Mouse (Mus musculus) urinary bladder, postnatal 36 days (tissue): Measurements from ENCODE around the gene Myzap.

Experiments used
- DNase-seq, 2 experiments: peaks; one replicate each; pipeline ENCODE4 v3.0.0; 2022; ENCODE audit warnings: low spot score in 2 of 2, mixed read lengths in 1 of 2

Myzap gene

DNA sequence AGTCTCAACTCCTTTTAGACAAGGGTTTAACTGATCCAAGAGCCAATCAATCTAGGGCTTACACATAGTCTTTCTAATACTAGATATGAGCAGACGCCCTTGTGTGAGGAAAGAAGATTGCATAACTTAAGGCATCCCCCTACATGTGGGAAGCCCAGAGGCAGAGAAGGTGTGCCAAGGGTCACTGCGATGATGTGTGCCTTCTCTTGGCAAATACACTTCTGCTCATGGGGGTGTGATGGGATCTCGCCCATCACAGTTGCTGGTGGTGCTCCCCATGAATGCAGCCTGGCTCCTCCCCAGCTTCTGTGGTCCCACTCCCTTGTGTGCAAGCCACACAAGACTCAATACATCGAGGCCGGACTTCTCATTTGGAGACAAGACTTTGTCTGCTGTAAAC is 47.3 kb downstream of the Myzap start:
- DNase-seq = no peak

DNA sequence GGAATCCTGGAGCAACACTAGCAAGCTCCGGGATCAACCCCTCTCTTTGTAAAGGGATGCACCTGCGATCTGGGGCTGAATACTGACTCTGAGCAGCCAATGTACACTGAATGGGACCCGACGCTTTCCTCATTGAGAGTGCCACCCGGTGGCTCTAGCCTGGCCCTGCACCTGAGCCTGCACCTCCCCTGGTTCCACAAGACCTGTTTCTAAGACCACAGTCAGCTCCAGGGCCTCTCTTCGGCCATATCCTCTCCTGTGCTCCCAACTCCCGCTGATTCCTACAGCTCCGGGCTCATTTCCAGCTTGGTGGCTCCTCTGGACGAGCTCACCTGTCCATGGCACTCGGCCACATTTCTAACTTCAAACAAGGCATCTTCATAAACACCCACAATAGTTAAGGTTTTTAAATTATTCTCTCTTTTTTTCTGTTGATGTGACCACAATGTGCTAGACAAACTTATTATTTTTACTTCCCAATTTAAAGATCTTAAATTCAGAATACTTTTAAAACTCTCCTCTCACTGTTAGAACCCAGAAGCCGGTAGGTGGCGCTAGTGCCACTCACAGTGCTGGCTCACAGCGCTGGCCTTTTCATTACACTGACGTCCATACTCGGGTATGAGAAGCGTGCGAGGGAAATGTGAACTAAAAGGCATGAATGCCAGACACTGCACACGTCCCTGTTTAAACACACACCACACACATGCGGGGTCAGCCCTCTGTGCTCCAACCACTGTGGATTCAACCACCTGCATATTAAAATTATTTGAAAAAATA is 48.5 kb downstream of the Myzap start:
- DNase-seq = peak; percentile 67 to 81

DNA sequence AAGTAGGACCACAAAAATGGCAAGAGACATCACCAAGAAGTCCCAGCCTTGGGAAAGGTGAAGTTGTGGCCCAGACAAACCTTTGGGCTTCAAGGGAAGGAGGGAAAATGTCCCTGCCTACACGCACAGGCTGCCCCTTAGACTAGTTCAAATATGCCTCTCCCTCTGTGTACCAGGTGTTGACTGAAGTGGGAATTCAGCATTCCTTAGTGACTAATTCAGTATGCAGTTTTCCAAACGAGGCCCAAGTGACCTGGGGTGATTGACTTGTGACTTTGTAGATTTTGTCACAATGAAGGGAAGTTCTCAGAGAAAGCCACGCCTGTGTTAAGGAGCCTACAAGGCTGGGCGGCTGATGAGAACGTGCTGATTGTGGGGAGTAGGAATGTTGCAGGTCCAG is 49.9 kb downstream of the Myzap start:
- DNase-seq = peak in 1 of 2 experiments; percentile 17

DNA sequence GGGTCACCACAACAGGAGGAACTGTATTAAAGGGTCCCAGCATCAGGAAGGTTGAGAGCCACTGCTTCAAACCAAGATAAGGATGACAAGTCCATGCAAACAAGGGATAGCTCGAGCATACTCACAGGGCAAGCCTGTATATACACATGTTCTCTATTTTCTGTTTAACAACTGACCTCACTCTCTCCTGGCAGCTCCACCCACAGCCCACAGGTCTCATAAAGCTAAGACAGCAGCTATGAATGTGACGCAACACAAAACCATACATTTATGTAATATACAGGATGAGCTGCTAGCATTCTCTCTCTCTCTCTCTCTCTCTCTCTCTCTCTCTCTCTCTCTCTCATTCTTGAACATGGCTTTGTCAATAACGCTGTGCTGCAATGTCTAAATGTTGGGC is 51.4 kb downstream of the Myzap start:
- no peak for DNase-seq

DNA sequence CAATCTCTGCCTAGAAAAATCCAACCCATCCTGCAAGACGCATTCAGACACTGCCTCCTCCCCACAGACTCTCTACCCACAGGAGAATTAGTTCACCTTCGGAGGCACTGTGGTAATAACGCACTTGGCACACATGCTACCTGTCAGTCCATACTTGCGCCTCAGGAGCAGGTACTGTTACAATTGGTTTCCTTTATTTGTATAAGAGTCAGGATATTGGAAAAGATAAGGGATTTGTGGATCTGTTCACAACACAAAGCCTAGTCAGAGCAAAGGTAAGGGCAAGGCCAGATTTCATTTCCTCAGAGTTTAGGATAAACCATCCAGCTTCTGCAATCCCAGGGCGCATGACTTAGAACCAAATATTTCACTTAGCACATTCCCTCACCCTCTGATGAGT is 56.4 kb downstream of the Myzap start:
- no peak for DNase-seq

DNA sequence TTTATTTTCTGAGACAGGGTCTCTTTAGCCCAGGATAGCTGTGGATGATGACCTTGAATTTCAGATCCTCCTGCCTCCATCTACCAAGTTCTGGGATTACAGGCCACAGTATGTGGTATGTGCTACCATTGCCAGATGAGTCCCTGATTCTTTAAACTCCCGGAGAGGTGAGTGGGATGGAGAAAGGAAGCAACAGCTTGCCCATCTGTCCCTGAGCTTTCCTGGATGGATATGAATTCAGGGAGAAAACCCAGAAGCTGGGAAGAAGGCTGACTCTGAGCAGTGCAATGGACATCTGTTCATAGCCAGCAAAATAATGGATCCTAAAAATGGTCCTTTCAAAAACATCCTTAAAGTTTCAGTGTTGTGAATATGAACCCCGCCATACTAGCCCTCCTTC is 57.1 kb downstream of the Myzap start:
- no peak for DNase-seq

DNA sequence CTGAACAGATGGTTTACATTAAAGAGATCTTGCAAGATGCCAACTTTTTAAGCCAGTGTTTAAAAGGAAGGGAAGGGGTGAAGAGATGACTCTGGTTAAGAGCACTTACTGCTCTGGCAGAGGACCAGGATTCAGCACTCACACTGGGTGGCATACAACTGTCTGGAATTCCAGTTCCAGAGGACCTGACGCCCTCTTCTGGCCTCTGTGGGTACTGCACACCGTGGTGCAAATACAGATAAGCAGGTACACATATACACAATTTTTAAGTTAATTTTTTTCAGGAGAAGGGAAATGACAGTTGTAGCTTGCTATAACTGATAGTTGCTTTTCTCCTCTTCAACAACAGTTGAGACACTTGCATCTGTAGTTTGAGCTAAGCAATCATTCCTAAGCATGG is 62.2 kb downstream of the Myzap start:
- no peak for DNase-seq

DNA sequence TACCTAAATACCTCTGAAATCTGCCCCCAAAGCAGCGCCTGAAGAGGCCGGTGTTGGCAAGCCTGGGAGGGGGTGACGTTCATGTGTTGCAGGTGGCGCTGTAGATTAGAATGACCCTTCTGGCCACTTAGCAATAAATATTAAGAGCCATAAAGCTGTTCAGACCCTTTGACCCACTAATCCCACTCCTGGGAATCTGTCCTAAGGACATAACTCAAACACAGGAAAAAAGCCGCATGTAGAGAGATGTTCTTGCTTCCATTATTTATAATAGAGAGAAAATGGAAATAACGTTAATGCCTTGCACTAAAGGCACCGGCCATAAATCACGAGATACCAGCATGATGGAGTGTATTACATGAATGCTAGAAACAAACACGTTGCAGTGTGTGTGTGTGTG is 64.7 kb downstream of the Myzap start:
- no peak for DNase-seq

DNA sequence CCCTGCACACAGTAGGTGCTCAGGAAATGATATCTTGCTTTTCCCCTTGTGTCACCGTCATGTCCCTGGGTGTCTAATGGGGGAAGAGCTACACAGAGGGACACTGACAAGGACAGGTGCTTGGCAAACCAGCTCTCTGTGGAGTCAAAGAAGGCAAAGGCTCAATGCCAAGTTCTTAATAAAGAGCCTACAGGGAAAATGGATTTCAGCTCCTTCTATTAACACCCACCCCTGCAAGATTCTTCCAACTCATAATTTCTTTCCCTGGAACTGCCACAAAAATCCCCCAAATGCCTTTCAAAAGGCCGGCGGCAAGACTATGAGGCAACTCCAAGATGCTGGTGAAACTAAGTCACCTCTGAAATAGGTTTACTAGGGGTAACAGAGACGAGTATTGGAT is 68.3 kb downstream of the Myzap start:
- DNase-seq = no peak

DNA sequence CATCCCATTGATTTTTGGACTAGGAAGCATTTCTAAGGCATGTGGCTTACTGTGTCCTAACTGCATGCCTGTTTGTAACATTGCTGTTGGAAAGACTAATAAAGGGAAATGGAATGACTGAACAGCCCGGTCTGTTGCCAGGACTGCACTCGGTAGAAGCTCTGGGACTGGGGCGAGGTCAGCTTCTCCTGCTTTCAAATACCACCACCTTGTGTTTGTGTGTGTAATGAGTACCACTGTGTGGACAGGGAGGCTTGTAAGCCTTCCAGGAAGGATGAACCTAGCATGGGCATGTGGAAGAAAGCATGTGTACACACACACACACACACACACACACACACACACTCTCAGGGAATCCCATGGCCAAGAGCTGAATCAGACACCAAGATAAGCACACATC is 72.3 kb downstream of the Myzap start:
- no peak for DNase-seq

DNA sequence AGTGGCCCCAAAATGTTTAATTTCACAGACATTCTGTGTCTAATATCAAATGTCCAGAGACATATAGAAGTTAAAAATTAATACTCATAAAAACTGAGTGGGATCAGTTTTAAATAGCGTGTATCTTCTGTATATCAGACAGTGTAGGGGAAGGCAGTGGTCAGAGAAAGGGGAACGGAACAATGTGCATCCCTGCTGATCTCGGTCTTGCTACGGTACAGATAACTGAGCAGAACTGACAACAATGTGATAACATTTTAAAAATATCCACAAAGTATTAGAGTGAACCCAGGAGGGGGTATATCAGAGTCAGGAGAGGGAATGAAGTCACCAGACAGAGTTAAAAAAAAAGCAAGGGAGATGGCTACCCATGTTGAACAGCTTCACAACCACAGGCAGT is 74.7 kb downstream of the Myzap start:
- DNase-seq = no peak

DNA sequence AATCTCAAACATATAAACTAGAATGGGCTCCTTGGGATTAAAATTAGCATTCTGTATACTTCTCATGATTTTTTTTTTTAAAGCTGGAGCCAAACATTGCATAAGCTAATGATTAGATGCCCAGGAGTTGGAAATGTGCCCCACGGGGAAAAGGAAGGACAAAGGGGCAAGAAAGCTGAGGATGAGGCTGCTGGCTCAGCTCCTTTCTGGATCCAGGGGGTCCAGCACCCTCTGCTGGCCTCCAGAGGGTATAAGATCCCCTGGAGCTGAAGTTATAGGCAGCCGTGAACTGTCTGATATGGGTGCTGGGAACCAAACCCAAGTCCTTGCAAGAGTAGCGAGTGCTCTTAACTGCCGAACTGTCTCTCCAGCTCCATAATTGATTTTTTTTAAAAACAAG is 76.3 kb downstream of the Myzap start:
- no peak for DNase-seq

DNA sequence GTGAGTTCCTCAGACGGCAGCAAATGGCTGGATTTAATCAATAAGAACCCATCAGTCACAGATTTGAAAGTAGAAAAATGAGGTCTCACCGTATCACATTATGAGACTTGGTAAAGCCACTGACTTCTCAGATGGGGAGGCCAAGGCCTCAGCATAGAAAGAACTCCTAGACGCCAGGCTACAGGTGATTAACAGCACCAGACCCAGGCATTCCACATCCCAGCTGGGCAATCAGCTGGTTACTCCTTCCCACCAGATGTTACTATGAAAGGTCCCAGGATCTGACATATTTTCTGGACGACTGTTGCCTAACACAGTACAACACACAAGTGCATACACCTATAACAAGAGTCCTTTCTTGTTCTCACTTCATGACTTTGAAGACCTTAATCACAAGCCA is 78.6 kb downstream of the Myzap start:
- no peak for DNase-seq

DNA sequence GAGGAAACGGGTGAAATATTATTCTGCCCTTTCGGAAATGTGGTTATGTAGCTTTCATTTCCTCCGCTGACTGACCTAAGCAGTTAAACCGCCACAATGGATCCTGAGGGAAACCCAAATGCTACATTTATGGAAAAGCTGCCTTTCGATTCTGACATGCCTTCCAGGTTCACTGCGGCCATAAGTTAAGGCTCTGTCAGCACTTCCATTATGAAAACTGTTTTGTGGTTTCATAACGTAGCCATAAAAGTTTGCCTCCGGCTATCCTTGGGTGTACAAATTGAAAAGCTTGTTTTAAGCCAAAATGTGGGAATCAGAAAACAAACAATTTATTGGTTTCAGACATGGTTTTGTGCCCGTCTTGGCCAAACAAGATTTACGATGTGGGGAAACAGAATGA is 79.3 kb downstream of the Myzap start:
- no peak for DNase-seq

DNA sequence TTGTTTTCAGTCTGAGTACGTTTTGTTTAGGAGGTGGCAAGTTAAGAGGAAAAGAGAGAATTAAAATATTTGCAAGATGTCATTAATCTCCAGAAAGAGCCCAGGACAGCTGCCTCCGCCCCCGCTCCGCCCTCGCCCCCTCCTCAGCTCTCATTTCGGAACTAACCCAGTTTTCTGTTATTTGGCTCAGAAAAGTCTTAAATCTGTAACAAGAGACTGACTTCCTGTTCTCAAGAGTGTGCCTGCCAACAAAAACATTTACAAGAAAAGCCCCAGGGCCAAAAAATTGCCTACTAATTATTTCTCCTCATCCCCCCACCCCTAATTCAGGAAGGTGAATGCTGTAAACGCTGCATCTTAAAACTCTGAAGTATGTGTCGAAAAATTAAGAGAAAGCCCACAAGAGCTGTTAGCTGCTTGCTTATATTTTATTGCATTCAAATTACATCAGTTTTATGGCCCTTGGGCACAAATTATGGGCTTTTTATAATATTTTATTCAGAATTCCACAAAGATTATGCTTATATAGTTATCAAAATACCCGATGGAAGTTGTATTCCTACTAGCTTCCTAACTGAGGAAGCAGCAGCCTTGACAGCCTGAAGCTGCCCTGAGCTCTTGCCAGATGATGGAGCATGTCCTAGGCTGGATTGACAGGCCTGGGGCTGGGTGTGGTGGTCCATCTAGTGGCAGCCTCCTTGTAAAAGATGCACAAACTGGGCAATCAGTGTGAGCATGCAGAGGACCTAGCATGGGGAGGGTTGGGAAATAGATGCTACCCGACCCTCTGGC is 93.6 kb downstream of the Myzap start:
- DNase-seq = no peak

DNA sequence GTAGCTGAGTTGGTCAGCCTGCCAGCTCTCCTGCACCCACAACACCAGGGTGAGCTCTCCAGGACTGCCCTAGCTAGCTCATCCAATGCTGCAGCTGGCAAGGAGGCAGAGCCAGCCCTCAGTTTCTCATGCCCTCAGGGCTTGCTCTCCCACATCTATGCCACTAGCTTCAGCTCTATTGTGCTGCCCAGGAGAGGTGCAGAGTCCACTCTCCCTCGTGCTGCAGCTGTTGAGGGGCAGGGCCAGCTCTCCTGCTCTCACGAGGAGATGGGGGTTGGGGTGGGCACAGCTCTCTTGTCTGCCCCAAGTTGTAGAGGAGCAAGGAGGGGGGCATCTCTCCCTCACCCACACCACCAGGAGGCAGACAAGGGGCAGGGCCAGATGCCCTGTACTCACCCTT is 95.5 kb downstream of the Myzap start:
- no peak for DNase-seq

DNA sequence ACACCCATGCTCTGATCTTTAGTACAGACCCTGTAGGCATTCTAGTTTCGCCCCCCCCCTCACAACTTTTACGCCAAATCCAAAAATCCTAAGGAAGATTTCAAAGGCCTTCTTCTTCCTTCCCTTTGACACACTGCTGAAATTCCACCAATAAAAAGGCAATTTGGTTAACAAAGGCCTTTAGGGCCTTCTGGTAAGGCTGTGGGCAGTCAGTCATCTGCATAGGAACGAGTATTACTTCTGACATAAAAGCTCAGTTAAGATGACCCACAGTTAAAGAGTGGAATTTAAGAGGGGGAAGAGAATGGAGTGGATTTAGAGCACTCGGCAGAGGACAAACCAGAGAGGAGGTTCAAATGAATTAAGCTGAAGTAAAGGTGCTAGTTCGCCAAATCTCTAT is 98.4 kb downstream of the Myzap start:
- DNase-seq = no peak

DNA sequence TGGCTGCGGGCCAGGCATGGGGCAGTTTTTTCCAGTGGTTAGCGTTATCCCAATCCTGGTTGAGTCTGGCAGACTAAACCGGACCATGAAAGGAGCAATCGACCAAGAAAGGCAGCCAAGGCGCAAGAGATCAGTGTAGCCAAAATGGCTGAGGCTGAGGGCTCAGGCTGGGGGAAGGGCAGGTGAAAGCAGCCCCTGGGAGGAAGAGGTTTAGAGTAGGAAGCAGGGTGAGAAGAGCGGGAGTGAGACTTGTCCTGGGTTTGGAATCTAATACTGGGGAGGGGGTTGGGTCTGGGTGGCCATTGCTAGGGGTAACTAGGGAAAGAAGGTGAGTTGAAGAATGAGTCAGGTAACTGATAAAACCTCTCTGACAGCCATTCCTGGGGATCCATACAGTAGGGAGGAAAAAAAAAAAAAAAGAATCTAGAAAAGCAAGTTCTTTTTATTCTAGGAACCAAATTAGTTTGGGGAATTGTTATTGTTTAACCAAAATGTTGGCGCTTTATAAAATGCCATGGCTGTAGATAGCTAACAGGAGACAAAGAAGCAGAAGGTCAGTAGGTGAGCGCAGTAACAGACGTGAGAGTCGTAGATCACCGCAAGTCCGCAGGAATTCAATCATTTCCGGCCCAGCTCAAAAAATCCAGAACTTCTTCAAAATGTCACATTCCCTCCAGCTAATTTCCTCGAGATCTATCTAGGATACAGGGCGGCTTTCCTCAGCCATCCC is 99.7 kb downstream of the Myzap start:
- no peak for DNase-seq

DNA sequence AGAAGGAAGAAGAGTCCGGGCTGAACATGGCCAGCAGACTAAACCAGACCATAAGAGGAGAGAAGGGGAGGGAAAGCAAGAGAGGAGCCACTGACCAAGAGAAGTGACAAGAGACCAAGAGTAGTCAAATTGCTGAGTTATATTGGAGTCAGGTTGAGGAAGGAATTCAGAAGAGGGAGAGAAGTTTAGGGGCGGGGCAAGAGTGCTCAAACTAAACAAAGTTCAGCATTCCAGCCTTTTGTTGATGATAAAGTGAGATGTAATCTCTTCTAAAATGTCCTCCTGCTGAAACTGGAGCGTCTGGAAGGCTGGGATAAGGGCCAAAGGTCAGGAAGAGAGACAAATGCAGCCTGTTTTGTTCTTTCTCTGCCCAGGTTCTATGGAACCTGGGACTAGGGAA is 102.1 kb downstream of the Myzap start:
- no peak for DNase-seq

DNA sequence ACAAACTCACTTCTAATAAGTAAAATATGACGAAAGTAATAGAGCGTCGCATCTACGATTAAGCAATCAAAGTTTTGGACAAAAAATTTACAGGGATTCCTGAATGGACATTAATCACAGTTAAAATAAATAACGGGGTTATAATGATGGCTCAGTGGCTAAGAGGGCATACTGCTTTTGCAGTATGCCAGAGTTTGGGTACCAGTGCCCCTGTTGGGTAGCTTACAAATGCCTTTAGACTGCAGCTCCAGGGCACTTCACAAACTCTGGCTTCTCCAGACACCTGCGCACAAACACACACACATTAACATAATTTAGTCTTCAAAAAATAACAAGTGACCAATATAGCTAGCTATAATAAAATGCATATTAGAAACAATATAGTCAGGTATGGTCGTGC is 106.0 kb downstream of the Myzap start:
- DNase-seq = no peak

DNA sequence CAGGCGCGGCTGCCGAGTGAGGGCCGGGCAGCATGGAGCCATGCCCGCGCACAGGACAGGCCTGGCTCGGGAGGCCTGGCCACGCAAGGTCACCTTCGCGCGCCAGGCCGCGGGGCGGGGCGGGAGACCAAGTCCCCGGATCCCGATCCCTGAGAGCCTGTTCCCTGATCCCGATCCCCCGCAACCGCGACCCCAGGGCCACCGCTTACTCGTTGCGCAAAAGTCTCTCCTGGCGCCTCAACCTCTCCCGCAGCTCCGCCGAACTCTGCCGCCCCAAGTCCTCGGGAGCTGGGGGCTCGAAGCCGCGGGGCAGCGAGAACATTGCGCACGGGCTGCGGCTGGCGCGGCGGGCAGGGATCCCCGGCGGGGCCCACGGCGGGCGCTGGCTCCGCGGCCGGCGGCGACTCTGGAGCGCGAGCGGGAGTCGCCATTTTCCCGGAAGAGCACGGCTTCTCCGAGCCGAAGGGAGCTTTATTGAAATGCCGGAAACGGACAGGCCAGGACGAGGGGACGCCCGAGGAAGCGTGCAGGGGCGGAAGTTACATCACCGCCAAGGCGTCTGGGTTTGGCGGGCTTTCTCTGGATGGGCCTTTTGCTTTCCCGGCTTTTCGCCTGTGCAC is 106.6 kb downstream of the Myzap start, which contains the start of gene Polr2m:
Gene Polr2m, minus strand, starts transcription at position 461 of the 620 bp plus-strand sequence.
- peak; percentile 86 to 93 for DNase-seq

DNA sequence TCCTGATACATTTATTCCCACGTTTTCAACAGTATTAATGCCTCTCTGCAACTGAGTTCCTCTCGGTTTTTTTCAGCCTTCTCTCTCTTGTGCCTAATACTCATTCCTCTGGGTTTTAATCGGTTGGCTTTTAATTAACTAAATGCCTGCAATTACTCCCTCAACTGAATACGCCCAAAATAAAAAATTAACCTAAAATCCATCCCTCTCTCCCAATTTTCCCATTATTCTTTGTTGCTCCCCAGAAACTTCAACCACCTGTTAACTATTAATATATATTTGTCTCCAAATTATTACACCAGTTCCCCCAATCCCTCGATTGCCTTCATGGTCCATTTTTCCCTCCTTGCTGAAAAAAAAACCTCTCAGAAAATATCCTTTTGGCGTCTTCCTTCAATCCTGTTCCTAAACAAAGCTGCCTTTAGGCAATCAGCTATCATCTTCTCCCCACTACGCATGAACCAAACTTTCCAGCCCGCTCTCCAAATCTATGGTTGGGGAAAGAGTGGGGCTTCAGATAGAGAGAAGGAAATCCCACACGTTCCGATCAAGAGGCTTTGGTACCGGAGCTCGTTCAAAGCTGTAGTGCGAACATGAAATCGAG is 107.2 kb downstream of the Myzap start:
- DNase-seq = no peak
